Mouse (Mus musculus): ENCODE data around the gene Sept7. TPM values are rescaled to one million over a fixed set of nuclear protein-coding genes. Genes with fewer than 3 reads are reported as not detected.
A peak's percentile ranks its signal among the peaks of the same experiment; 100 is the strongest.
"Not testable (repeated sequence)": the region's sequence is repeated elsewhere in the genome, so short reads cannot be mapped to it uniquely, and the experiment has no call there.

Sept7 gene
- polyA plus RNA-seq, 1 experiment: 193 TPM

- TF ChIP-seq EP300 (IDR thresholded peaks at IDR 0.05; ENCODE audit: insufficient read depth, low read depth, low read length): no peak
- no peak for TF ChIP-seq POLR2A (IDR thresholded peaks at IDR 0.05; ENCODE audit: insufficient read depth, low read length)
- peak; percentile 23 for TF ChIP-seq CTCF (IDR thresholded peaks at IDR 0.05; ENCODE audit: low read depth, low read length)
- Histone ChIP-seq H3K36me3 (ENCODE audit: control insufficient read depth, insufficient read depth, low read length, poor library complexity, severe bottlenecking) (peaks cover 5% of the 10 kb centered on the region), H3K4me3 (ENCODE audit: low read depth, low read length) (no peak overlapping the region), H3K9me3 (replicated peaks; ENCODE audit: control insufficient read depth, insufficient read depth, low read length, poor library complexity, severe bottlenecking) (no peaks in the 10 kb centered on the region), H3K27me3 (ENCODE audit: control insufficient read depth, insufficient read depth, low read length, poor library complexity, severe bottlenecking) (no peaks in the 10 kb centered on the region), H3K27ac (ENCODE audit: insufficient read depth, low read length) (no peak overlapping the region), H3K4me1 (ENCODE audit: control insufficient read depth, insufficient read depth, low read length) (no peaks in the 10 kb centered on the region), H3K9ac (ENCODE audit: low read depth, poor library complexity, severe bottlenecking) (no peak overlapping the region)
Measured at GRCm38 (mm10) chr9:25309505-25310182, 57.4 kb downstream of the Sept7 start.

GRCm38 (mm10) chr9:25314304-25314703, 62.1 kb downstream of the Sept7 start:
- Histone ChIP-seq H3K9me3 (replicated peaks; ENCODE audit: control insufficient read depth, insufficient read depth, low read length, poor library complexity, severe bottlenecking) (no peaks in the 10 kb centered on the region), H3K4me3 (ENCODE audit: low read depth, low read length) (no peak overlapping the region)
- TF ChIP-seq CTCF (IDR thresholded peaks at IDR 0.05; ENCODE audit: low read depth, low read length) (no peak), EP300 (IDR thresholded peaks at IDR 0.05; ENCODE audit: insufficient read depth, low read depth, low read length) (no peak), POLR2A (IDR thresholded peaks at IDR 0.05; ENCODE audit: insufficient read depth, low read length) (no peak)

GRCm38 (mm10) chr9:25317827-25318505, 65.7 kb downstream of the Sept7 start:
- H3K4me1 ChIP-seq (ENCODE audit: control insufficient read depth, insufficient read depth, low read length): no peaks in the 10 kb centered on the region
- H3K27ac ChIP-seq (ENCODE audit: insufficient read depth, low read length): no peak overlapping the region

More at GRCm38 (mm10) chr9:25314304-25314703, 62.1 kb downstream of the Sept7 start:
- Histone ChIP-seq H3K27ac (ENCODE audit: insufficient read depth, low read length) (no peak overlapping the region), H3K9ac (ENCODE audit: low read depth, poor library complexity, severe bottlenecking) (no peak overlapping the region), H3K4me1 (ENCODE audit: control insufficient read depth, insufficient read depth, low read length) (no peaks in the 10 kb centered on the region), H3K36me3 (ENCODE audit: control insufficient read depth, insufficient read depth, low read length, poor library complexity, severe bottlenecking) (no peaks in the 10 kb centered on the region), H3K27me3 (ENCODE audit: control insufficient read depth, insufficient read depth, low read length, poor library complexity, severe bottlenecking) (no peaks in the 10 kb centered on the region)

GRCm38 (mm10) chr9:25319676-25320075, 67.4 kb downstream of the Sept7 start:
- H3K4me3 ChIP-seq (ENCODE audit: low read depth, low read length); H3K27ac ChIP-seq (ENCODE audit: insufficient read depth, low read length); H3K4me1 ChIP-seq (ENCODE audit: control insufficient read depth, insufficient read depth, low read length); H3K9ac ChIP-seq (ENCODE audit: low read depth, poor library complexity, severe bottlenecking); H3K9me3 ChIP-seq (replicated peaks; ENCODE audit: control insufficient read depth, insufficient read depth, low read length, poor library complexity, severe bottlenecking); H3K27me3 ChIP-seq (ENCODE audit: control insufficient read depth, insufficient read depth, low read length, poor library complexity, severe bottlenecking); H3K36me3 ChIP-seq (ENCODE audit: control insufficient read depth, insufficient read depth, low read length, poor library complexity, severe bottlenecking): not testable (repeated sequence)

More at GRCm38 (mm10) chr9:25317827-25318505, 65.7 kb downstream of the Sept7 start:
- H3K4me3 ChIP-seq (ENCODE audit: low read depth, low read length): no peak overlapping the region
- TF ChIP-seq POLR2A (IDR thresholded peaks at IDR 0.05; ENCODE audit: insufficient read depth, low read length): no peak
- peak; percentile 70 for TF ChIP-seq CTCF (IDR thresholded peaks at IDR 0.05; ENCODE audit: low read depth, low read length)
- H3K9me3 ChIP-seq (replicated peaks; ENCODE audit: control insufficient read depth, insufficient read depth, low read length, poor library complexity, severe bottlenecking): no peaks in the 10 kb centered on the region
- H3K36me3 ChIP-seq (ENCODE audit: control insufficient read depth, insufficient read depth, low read length, poor library complexity, severe bottlenecking): no peaks in the 10 kb centered on the region
- H3K9ac ChIP-seq (ENCODE audit: low read depth, poor library complexity, severe bottlenecking): no peak overlapping the region
- no peaks in the 10 kb centered on the region for H3K27me3 ChIP-seq (ENCODE audit: control insufficient read depth, insufficient read depth, low read length, poor library complexity, severe bottlenecking)

- TF ChIP-seq CTCF (IDR thresholded peaks at IDR 0.05; ENCODE audit: low read depth, low read length) (no peak), EP300 (IDR thresholded peaks at IDR 0.05; ENCODE audit: insufficient read depth, low read depth, low read length) (no peak), POLR2A (IDR thresholded peaks at IDR 0.05; ENCODE audit: insufficient read depth, low read length) (no peak)
- Histone ChIP-seq H3K4me1 (ENCODE audit: control insufficient read depth, insufficient read depth, low read length) (no peaks in the 10 kb centered on the region), H3K9ac (ENCODE audit: low read depth, poor library complexity, severe bottlenecking) (no peak overlapping the region), H3K36me3 (ENCODE audit: control insufficient read depth, insufficient read depth, low read length, poor library complexity, severe bottlenecking) (no peaks in the 10 kb centered on the region), H3K27me3 (ENCODE audit: control insufficient read depth, insufficient read depth, low read length, poor library complexity, severe bottlenecking) (no peaks in the 10 kb centered on the region), H3K4me3 (ENCODE audit: low read depth, low read length) (no peak overlapping the region), H3K9me3 (replicated peaks; ENCODE audit: control insufficient read depth, insufficient read depth, low read length, poor library complexity, severe bottlenecking) (no peaks in the 10 kb centered on the region), H3K27ac (ENCODE audit: insufficient read depth, low read length) (no peak overlapping the region)
Measured at GRCm38 (mm10) chr9:25327727-25328370, 75.6 kb downstream of the Sept7 start.
